Mouse (Mus musculus) lung, postnatal 25 days (tissue): ENCODE results near the gene Ung.

Experiments
- DNase-seq: peaks from one replicate; pipeline ENCODE4 v3.0.0; 2022; ENCODE audit warnings: low spot score

Ung gene

GRCm38 (mm10) chr5:114170345-114170744, 40.2 kb downstream of the Ung start:
- no peak for DNase-seq

- no peak for DNase-seq
Observed at GRCm38 (mm10) chr5:114172936-114173335, 42.8 kb downstream of the Ung start.

- DNase-seq = no peak
Observed at GRCm38 (mm10) chr5:114173458-114173857, 43.3 kb downstream of the Ung start.

GRCm38 (mm10) chr5:114173877-114174581, 43.8 kb downstream of the Ung start:
- DNase-seq = no peak

GRCm38 (mm10) chr5:114174639-114175038, 44.5 kb downstream of the Ung start:
- no peak for DNase-seq

- DNase-seq = peak; percentile 97
Observed at GRCm38 (mm10) chr5:114175596-114176171, 45.5 kb downstream of the Ung start.

GRCm38 (mm10) chr5:114176548-114177400, 46.6 kb downstream of the Ung start:
- DNase-seq = no peak

- no peak for DNase-seq
Observed at GRCm38 (mm10) chr5:114177966-114178719, 48.0 kb downstream of the Ung start.

- DNase-seq = peak; percentile 80
Observed at GRCm38 (mm10) chr5:114179541-114179940, 49.4 kb downstream of the Ung start.

- DNase-seq = no peak
Observed at GRCm38 (mm10) chr5:114183493-114183892, 53.3 kb downstream of the Ung start.

GRCm38 (mm10) chr5:114187108-114187507, 56.9 kb downstream of the Ung start:
- DNase-seq = no peak
